Mouse (Mus musculus): ENCODE data around the gene Dynlrb1. TPM values are rescaled to one million over a fixed set of nuclear protein-coding genes. Genes with fewer than 3 reads are reported as not detected.
A peak's percentile ranks its signal among the peaks of the same experiment; 100 is the strongest.

The Dynlrb1 gene
- total and polyA plus RNA-seq, 3 experiments = 193 to 329 TPM; not detected in 1

DNA sequence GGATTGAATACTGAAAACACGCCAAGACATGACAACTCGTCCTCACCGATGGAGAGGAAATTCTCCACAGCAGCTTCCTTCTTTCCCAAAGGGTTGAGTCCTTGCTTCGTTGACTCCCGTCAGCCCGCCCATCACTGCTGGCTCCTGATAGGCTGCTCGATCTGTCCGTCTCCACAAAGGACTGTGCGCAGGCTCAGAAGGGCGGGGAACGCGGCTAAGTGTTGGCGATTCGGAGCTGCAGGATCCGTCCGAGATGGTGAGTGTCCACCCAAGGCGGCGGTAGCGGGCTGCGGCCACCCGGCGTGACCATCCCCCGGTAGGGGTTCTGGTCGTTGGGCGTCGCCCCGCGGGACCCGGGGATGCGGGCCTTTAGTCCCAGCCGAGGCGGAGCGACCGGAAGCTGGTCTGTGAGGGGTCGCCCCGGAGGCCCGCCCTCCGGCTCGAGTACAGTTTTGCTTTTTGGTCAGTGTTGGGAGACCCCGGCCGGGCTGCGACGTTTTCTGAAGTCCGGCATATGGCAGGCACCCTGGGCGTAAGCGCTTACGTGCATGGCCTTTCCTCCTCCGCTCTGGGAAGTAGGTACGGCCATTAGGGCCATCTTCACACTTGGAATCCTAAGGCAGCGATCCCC is at the start of gene Dynlrb1 (continued):
- peak; percentile 89 to 94 for TF ChIP-seq POLR2A (IDR thresholded peaks at IDR 0.05; ENCODE audit: control insufficient read depth in 1 of 2, insufficient read depth in 1 of 2, low read depth in 1 of 2, low read length in 2 of 2, poor library complexity in 1 of 2)

DNA sequence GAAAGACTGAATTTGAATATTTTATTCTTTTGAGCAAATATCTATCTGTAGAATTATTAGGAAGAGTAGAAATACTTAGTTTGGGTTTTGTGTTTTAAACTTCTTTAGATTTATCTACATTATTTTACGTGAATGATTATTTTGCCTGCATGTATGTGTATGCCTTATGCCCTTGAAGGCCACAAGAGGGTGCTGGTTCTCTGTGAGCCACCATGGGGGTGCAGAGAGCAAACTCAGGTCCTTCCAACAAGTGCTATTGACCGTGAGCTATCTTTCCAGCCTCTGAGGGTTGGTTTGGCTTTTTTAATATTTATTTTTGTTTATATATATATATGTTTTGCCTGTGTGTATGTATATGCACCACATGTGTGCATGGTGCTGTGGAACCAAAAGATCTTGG is 28.9 kb upstream of the Dynlrb1 start:
- TF ChIP-seq ZC3H11A (IDR thresholded peaks at IDR 0.05; ENCODE audit: low read depth, low read length) = peak; percentile 76
- TF ChIP-seq CTCF (IDR thresholded peaks at IDR 0.05 in 2 of 3, conservative IDR thresholded peaks at IDR 0.05 in 1 of 3; ENCODE audit: control insufficient read depth in 1 of 3, insufficient read depth in 1 of 3, low read depth in 2 of 3, low read length in 3 of 3, poor library complexity in 1 of 3, severe bottlenecking in 1 of 3) = peak; percentile 80 to 89 (median 82)
- peak; percentile 82 for TF ChIP-seq RAD21 (IDR thresholded peaks at IDR 0.05; ENCODE audit: low read depth, low read length)
- peak; percentile 89 for TF ChIP-seq SMC3 (IDR thresholded peaks at IDR 0.05; ENCODE audit: low read depth, low read length)
- no peak for TF ChIP-seq POLR2AphosphoS5 (IDR thresholded peaks at IDR 0.05; ENCODE audit: borderline replicate concordance, low read depth, low read length)
- Histone ChIP-seq H3K4me3 (ENCODE audit: control insufficient read depth in 1 of 2, insufficient read depth in 1 of 2, low read depth in 2 of 2, low read length in 2 of 2) (no peak overlapping the region), H3K27ac (ENCODE audit: control insufficient read depth, low read depth, low read length) (no peak overlapping the region), H3K36me3 (ENCODE audit: control insufficient read depth in 1 of 2, insufficient read depth in 2 of 2, low read length in 2 of 2) (no peaks in the 10 kb centered on the region; a peak in 1 of 4 replicates), H3K27me3 (ENCODE audit: control insufficient read depth in 1 of 2, insufficient read depth in 2 of 2, low read length in 2 of 2) (no peaks in the 10 kb centered on the region), H3K4me1 (ENCODE audit: control insufficient read depth in 1 of 2, insufficient read depth in 2 of 2, low read length in 2 of 2) (no peaks in the 10 kb centered on the region), H3K9me3 (replicated peaks; ENCODE audit: insufficient read depth, low read length) (no peaks in the 10 kb centered on the region), H3K9ac (ENCODE audit: control insufficient read depth, low read depth, low read length, poor library complexity, severe bottlenecking) (no peak overlapping the region), H3K79me2 (ENCODE audit: control insufficient read depth, insufficient read depth, low read length, poor library complexity) (no peaks in the 10 kb centered on the region)
- peak; percentile 71 for DNase-seq (ENCODE audit: low read depth, low spot score)

DNA sequence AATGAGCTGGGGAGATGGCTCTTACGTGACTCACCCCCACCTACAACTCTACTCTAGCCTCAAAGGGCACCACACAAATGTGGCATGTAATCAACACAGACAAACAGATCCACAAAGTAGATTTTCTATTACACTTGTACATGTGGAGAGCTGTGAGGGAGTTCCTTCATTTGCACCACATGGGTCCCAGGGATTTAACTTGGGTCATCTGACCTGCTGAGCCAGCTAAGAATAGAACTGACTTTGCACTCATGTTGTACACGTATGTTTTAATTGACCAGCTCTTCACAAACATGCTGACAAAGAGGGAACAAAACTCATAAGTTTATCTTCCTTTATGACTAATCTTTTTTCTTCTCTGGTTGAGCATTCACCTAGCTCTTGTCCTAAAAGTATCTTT is 13.2 kb upstream of the Dynlrb1 start:
- H3K27ac ChIP-seq (ENCODE audit: control insufficient read depth, low read depth, low read length) = no peak overlapping the region
- no peak overlapping the region for H3K4me3 ChIP-seq (ENCODE audit: control insufficient read depth in 1 of 2, insufficient read depth in 1 of 2, low read depth in 2 of 2, low read length in 2 of 2)
- no peak overlapping the region for H3K9ac ChIP-seq (ENCODE audit: control insufficient read depth, low read depth, low read length, poor library complexity, severe bottlenecking)
- H3K79me2 ChIP-seq (ENCODE audit: control insufficient read depth, insufficient read depth, low read length, poor library complexity) = no peaks in the 10 kb centered on the region
- H3K4me1 ChIP-seq (ENCODE audit: control insufficient read depth in 1 of 2, insufficient read depth in 2 of 2, low read length in 2 of 2) = peaks cover 4% of the 10 kb centered on the region in 2 experiments; a peak in 2 of 4 replicates
- peaks cover 2 to 7% of the 10 kb centered on the region in 2 experiments for H3K36me3 ChIP-seq (ENCODE audit: control insufficient read depth in 1 of 2, insufficient read depth in 2 of 2, low read length in 2 of 2)
- no peak for DNase-seq (ENCODE audit: low read depth, low spot score)
- no peak for TF ChIP-seq NELFE (IDR thresholded peaks at IDR 0.05; ENCODE audit: low read depth, low read length)
- TF ChIP-seq ZNF384 (IDR thresholded peaks at IDR 0.05; ENCODE audit: low read depth, low read length) = no peak
- no peak for TF ChIP-seq POLR2AphosphoS5 (IDR thresholded peaks at IDR 0.05; ENCODE audit: borderline replicate concordance, low read depth, low read length)
- no peak for TF ChIP-seq RCOR1 (IDR thresholded peaks at IDR 0.05; ENCODE audit: low read depth, low read length)
- no peak for TF ChIP-seq CHD2 (IDR thresholded peaks at IDR 0.05; ENCODE audit: low read length)
- no peak for TF ChIP-seq CHD1 (IDR thresholded peaks at IDR 0.05; ENCODE audit: low read depth, low read length)
- no peak for TF ChIP-seq ETS1 (IDR thresholded peaks at IDR 0.05; ENCODE audit: low read depth, low read length)
- TF ChIP-seq MEF2A (IDR thresholded peaks at IDR 0.05; ENCODE audit: extremely low read depth, insufficient replicate concordance, low read depth, low read length, poor library complexity, severe bottlenecking) = no peak
- TF ChIP-seq TAL1 (IDR thresholded peaks at IDR 0.05; ENCODE audit: low read length) = no peak
- TF ChIP-seq MAX (IDR thresholded peaks at IDR 0.05; ENCODE audit: low read length) = no peak
- no peak for TF ChIP-seq USF1 (IDR thresholded peaks at IDR 0.05; ENCODE audit: low read depth, low read length)
- H3K9me3 ChIP-seq (replicated peaks; ENCODE audit: insufficient read depth, low read length) = no peaks in the 10 kb centered on the region
- H3K27me3 ChIP-seq (ENCODE audit: control insufficient read depth in 1 of 2, insufficient read depth in 2 of 2, low read length in 2 of 2) = no peaks in the 10 kb centered on the region
